Mouse (Mus musculus) forelimb bud, embryonic 11.5 days (tissue): ENCODE results near the gene Cd300lg.

Experiments used
- DNase-seq: peaks from one replicate; pipeline ENCODE4 v3.0.0-alpha.2; 2012; ENCODE audit warnings: low read depth, low spot score

The Cd300lg gene

DNA sequence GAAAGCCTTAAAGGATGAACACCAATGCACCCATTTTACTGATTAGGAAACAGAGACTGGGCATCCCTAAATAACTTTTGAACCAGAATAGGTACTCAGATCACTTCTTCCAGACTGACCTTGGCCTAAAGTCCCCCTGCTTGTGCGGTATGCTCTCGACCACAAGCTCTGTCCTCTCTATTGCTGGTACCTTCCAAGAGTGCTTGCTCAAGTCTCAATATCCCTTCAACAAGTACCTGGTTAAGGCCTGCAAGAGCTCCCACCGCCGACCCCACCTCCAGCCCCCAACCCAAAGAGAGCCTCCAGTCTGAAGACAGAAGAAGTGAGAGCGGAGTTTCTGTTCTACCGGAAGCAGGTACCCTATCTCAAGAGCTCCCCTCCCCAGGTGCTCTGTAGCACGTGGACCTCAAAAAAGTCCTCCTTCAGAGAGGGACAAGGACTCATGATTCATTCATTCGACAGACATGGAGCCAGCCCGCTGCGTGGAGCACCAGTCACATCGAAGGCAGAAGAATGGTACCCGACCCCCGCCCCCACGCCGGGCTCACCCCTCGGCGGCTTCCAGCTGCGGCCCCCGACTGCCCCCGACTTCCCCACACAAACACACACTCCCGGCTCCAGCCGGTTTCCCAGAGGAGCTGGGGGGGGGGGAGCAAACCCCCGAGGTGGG, 15.2 kb upstream of the Cd300lg start:
- peak; percentile 37 for DNase-seq

DNA sequence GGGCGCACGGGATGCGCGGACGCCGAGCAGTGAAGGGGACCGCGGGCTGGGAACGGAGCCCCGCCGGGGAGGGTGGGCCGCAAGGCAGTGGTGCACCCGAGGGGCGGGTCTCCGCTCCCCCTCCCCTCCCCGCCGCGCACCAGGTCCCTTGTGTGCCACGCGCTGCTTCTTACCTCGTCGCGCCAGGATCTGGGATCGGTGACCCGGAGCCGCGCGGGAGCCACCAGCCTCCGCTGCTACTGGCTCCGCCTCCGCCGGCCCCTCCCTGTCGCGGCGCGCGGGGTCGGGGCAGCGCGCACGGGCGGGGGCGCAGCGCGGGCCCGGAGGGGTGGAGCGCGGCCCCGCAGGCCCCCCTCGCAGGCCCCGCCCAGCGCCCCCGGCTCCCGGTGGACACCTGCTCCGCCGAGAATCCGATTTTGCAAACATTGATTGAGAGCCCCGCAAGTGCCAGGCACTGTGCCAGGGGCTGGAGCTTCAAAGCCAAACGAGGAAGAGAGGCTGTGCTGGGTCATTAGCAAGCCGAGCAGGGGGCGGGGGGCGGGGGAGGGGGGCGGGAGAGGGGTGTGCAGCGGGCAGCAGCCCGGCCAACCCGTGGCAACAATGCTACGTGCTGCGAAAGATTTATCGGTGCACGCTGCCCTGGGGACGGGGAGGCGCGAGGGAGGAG, 14.5 kb upstream of the Cd300lg start:
- peak; percentile 84 for DNase-seq

DNA sequence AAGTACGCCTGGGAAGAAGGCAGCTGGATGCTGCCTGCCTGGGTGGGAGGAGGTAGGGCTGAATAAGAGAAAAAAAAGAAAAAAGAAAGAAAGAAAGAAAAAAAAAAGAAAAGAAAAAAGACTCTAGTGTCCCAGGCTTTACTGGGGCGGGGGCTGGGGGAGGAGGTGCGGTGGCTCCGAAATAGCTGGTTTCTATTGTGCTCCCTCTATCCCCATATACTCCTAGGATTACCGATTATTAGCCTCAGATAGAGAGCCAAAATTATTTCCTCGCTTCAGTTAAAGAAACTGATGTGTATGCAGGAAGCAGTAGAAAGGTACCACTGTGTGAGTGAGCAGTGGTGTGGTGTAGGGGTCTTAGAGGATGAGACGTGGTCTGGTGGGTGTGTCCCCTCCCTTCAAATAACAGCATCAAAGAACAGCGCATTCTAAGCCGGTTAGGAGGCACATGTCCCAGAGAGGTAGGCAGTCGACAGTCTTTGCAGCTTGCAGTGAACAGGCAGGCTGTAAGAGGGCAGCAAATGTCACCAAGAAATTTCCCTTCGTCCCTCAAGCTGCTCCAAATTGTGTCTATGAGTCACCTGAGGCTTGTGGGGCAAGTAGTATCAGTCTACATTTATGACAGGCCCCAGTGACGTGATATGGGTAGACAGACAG, 13.8 kb upstream of the Cd300lg start:
- no peak for DNase-seq

DNA sequence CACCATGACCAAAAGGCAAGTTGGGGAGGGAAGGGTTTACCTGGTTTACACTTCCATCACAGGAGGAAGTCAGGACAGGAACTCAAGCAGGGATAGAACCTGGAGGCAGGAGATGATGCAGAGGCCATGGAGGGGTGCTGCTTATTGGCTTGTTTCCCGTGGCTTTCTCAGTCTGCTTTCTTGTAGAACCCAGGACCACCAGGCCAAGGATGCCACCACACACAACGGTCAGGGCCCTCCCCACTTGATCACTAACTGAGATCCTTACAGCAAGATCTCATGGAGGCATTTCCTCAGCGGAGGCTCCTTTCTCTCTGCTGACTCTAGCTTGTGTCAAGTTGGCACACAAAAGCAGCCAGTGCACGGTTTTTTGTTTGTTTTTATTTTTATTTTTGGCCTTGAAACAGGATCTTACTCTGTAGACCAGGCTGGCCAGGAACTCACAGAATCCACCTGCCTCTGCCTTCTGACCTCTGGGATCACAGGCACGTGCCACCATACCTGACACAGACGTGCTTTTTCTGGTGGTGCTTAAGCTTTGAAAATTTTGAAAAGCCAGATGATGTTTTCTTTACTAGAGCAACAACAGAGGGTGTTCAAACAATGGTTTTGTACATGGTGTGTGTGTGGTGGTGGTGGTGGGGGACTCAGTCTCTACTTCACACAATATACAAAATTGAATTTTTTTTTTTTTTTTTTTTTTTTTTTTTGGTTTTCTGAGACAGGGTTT, 13.1 kb upstream of the Cd300lg start, which contains the start of gene Mpp3:
TSS of gene Mpp3 (minus strand) at position 375 of the 730 bp plus-strand sequence.
- no peak for DNase-seq

DNA sequence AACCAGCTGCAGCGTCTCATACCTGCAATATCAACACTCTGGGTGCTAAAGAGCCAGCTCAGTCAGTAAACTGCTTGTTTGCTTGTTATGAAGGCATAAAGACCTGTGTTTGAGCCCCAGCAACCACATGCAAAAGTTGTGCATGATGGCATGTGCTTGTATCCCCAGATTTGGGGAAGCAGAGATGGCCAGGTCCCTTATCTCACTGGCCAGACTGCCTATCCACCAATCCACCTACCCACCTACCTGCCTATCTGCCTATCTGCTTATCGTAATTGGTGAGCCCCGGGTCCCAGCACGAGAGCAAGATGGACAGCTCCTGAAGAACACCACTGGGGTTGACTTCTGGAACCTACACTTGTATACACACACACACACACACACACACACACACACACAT, 12.0 kb upstream of the Cd300lg start:
- no peak for DNase-seq

DNA sequence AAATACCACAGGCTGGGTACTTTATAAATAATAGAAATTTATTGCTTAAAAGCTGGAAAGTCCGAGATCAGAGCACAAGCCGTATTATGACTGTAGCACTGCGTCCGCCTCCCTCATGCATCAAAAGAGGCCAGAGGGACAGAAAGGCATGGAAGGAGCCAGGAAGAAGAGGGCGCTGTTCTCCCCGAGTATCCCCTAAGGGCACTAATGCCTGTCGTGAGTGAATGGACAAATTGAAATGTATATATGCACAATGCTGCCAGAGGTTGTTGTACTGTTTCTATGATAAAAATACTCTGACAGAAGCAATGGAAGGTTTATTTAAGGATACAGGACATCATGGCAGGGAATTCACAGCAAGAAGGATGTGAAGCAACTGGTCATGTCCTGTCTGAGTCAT, 11.3 kb upstream of the Cd300lg start:
- DNase-seq = no peak

DNA sequence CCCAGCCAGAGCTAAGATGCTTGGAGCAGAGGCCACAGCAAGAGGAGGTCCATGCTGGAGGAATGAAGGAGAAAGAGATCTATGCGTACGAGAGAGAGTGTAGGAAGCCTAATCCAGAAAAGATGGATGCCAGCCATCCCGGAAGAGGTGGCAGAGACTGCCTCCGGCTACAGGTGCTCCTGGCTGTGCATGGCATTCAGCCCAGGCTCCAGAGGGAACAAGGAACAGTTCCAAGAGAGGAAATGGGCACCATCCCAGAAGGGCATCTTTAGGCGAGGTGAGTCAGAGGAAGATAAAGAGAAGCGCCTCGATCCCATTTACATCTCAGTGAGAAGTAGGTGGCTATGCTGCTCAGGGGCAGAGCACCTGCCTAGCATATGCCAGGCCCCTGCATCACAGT, 10.2 kb upstream of the Cd300lg start:
- no peak for DNase-seq

DNA sequence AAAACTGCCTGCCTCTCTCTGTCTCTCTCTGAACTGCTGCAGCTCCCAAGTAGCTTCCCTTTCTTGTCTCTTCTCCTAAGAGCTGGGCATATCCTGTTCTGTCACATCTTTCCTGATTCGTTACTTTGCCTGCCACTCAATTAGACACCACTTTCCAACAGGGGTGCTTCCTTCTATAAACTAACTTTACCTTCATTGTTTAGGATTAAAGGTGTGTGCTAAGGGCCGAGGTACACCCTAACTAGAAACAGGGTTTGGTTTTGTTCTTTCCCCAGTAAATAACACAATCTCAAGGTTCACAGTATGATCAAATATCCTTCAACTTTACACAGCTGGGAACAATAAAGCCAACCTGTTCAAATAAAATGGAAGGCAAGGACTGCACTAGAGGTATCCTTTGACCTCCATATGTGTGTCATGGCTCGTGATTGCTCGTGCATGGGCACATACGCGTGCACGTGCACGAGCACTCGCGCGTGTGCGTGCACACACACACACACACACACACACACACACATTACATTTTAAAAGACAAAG, 8.2 kb upstream of the Cd300lg start:
- no peak for DNase-seq

DNA sequence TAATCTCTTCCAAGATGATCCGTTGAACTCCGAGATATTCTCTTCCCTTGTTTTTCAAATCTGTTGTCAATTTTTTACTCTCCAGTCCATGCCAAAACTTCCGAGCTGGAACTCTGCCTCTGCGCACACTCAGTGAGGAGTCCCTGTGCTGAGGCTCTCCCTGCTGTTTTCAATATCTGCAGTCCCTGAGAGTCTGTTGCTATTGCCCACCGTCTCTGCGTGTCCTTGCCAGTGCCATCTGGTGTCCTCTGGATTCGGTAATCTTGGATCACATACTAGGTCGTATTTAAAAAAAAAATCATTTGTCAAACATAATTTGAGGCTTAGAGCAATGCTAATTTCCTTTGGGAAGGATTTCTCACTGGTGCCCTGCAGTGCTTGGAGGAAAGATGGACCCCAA, 6.4 kb upstream of the Cd300lg start:
- DNase-seq = no peak

DNA sequence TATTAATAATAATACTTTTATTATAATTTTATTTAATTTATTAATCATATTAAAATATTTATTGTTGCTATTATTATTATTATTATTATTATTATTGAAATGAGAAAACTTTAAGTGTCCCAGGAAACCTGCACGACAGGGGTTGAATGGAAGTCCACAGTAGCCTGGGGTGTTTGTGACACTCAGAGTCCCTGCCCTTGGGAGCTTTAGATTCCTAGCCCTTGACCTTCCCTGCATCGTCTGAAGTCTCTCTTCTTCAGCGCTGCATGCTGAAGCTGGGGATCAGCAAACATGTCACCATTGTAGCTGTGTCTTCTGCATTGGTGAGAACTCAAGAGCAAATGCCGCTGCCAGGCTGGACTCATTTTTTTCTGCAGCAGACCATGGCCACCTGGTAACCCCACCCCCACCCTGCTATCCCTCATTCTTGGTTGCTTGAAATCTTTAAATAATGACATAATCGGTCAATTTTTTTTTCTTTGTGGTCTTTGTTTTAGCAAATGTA, 5.8 kb upstream of the Cd300lg start:
- DNase-seq = no peak

DNA sequence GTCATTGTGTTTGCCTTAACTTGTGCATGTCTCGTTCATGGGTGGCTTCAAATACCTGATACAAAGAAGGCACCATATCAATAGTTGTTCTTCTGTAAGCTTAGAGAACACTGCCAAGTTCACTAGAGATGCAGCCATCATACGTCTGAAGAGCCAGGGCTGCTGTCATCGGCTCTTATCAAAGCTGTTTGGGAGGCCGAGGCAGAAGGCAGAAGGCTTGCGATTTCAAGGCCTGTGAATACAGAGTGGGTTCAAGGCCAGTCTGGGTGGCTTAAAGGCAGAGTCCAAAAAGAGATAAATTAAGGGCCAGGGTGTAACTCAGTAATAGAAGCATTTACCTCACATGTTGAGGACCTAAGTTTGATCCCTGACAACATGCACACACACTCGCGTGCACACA, 5.0 kb upstream of the Cd300lg start:
- no peak for DNase-seq

DNA sequence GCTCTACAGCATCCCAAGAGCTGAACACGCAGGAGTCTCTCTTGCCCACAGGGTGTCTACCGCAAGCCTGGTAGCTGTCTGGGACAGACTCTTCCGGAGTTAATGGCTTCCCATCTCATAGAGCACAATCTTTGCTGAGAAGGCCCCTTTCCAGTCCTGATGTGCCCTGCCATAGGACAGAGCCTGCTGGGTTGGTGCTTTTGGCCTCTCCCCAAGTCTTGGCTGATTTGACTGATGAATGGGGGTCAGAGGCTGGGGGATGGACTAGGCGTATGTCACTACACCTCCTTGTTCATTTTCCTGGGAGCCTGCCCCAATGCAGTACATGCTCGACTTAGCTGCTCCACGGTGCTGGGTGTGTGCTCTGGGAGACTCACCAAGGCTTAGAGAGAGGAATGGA, 3.5 kb upstream of the Cd300lg start:
- no peak for DNase-seq

DNA sequence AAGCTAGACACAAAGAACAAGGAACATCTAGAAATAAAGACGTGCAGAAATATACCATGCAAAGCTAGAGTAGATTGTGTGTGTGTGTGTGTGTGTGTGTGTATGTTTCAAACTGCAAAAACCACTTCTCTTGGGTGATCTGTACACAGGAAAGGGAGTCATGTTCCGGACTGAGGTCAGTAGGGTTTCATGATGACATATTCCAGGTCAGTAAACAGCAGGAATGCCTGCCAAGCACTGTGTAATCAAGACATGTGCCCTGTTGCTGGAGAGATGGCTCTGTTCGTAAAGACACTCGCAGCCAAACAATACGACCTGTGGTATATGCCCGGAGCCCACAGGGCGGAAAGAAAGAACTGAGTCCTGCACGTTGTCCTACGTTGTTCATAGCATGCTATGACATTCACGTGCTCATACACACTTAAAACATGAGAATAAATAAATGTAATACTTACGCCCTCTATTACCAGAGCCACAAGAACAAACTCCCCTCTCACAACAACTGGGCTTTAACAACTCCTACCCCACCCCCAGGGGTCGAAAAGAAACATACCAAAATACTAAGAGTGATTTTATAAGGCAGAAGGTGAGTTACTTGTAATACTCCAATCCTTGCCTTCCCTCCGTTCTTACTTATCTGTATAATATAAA, 1.7 kb upstream of the Cd300lg start:
- no peak for DNase-seq

DNA sequence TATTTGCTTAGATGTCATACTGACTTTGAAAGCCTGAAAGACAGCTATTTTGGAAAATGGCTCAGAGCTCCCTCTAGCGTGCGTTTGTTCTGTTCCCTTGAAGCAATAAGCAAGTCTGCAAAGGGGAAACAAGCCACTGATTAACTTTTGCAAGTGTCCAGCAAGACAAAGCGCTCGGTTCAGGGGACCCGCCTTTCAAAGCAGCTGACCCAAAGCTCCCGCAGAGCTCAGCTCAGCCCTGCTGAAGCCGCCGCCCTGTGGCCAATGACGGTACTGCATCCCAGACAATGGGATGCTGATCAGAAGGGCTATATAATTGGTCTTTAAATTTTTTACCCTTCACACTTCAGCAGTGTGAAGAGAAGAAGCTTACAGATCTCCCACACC, 1.2 kb upstream of the Cd300lg start:
- DNase-seq = peak; percentile 92

DNA sequence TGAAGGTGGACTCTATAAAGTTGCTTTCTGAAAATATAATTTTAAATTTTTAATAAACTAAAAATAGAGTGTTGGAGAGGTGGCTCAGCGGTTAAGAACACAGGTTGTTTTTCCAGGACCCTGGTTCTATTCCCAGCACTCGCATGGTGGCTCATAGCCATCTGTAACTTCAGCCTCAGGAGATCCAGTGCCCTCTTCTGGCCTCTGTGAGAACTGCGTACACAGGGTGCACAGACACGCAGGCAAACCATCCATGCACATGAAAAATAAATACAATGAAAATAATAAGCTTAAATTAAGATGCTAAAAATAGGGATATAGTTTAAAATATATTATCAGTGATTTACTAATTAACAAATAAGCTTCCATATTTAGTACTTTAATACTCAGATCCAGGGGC, 663 bp upstream of the Cd300lg start:
- DNase-seq = no peak

DNA sequence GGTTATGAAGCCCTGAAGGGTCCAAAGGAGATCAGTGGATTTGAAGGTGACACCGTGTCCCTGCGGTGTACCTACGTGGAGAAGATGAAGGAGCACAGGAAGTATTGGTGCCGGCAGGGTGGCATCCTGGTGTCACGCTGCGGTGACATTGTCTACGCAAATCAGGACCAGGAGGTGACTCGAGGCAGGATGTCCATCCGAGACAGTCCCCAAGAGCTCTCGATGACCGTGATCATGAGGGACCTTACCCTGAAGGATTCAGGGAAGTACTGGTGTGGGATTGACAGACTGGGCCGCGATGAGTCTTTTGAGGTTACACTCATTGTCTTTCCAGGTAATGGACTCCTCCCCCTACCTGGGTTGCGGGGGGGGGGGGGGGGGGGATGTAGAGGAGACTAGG, 1.7 kb downstream of the Cd300lg start:
- DNase-seq = no peak

DNA sequence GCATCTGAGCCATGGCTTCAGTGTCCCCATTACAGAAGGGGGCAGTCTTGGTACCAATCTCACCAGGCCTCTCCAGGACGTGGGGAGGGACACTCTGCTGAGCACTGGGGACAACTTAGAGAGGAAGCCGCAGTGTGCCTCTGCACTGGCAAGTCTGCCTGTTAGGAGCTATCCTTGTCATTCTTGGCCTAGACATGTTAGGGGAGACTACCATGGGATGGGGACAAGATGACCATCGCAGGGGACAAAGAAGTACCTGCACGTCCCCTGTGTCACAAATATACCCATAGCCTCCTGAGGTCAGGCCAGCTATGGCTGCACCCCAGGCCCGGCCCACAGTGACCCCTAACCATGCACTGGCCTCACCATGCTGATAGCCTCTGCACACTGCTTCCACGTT, 2.1 kb downstream of the Cd300lg start:
- DNase-seq = no peak

DNA sequence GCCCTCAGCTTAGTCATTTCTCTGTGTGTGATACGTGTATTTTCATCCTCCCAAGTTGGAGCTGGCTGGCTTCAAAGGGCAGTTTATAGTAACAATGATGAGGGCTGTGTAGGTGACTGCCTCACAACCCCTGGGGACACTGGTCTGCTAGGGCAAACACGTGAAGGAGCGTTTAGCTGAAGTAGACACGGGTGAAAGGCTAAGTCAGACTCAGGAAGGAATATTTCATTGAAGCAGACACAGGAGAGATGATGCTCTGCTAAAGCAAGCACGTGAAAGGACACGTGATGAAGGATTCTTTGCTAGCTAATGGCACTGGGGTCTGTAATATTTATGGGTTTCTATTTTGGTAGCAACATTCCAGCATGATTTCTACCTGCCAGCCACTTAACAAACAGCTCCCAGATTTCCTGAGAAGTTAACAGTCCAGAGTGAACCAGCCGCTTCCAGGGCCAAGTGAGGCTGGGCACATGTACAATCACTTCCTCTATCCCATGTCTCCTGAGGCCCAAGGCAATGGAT, 3.4 kb downstream of the Cd300lg start:
- no peak for DNase-seq

DNA sequence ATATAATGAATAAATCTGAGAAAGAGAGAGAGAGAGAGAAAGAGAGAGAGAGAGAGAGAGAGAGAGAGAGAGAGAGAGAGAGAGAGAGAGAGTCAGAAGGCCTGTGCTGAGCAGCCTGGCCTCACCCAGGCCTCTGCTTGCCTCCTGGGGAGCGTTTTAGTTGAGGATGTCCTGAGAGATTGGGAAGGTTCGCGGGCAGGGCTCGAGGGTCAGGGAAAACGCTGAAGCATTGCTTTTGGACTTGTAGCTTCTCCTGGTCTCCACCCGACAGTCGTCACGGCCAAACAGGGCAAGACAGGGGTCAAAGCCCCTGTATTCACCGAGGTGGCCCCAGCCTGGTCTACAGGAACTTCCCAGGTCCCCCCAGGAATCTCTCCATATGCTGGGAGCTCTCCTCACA, 5.3 kb downstream of the Cd300lg start:
- DNase-seq = no peak

DNA sequence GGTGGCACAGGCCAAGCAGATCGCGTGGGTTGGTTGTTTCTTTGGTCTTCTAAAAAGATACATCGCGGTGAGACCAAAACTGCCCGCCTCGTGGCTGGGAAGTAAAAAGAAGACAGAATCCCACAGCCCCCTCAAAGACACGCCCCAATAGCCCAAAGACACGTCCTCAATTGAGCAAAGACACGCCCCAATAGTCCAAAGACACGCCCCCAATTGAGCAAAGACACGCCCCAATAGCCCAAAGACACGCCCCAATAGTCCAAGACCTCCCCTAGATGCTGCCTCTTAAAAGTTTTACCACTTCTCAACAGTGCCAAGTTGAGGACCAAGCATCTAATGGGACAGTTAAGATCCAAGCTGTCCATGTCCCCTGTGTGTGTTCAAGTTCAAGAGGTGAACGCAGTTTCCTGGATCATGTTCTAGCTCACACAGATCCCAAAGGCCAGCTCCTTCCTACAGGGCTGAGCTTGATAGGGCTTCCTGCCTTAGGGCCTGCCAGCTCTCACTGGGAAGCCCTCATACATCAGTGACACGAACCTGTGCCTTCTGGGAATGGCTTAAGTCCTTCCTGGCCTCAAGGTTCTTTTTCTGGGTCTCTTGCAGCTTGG, 8.7 kb downstream of the Cd300lg start:
- no peak for DNase-seq

DNA sequence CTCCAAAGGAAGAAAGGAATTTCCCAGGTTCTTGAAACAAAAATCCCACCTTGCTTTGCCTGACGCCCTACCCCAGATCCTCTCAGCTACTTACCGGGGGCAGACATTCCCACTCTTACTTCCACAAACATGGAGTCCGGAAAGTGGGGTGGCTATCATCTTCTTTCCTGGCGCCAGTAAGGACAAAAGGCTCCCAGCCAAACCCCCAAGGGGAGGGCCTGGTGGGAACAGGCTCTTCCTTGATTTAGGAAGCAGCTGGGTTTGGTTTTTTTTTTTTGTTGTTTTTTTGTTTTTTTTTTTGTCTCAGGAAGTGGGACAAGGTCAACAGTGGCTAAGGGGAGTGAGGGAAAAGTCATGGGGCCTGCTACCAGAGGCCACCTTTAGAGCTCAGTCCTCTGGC, 10.2 kb downstream of the Cd300lg start:
- no peak for DNase-seq
